Mouse (Mus musculus) layer of hippocampus, postnatal 14 days (tissue): ENCODE measurements around the gene Tmub2. TPM values are rescaled to one million over a fixed set of nuclear protein-coding genes. Genes with fewer than 3 reads are reported as not detected.
"Not testable (repeated sequence)": the region's sequence is repeated elsewhere in the genome, so short reads cannot be mapped to it uniquely, and the experiment has no call there.

ENCODE experiments used
- DNase-seq, 2 experiments: peaks; one replicate each; pipeline ENCODE4 v3.0.0; 2021 to 2022; ENCODE audit warnings: low spot score in 2 of 2, mixed read lengths in 1 of 2
- total RNA-seq, 2 experiments: library from RNA; stranded (reverse); gene quantifications; 2 replicates each; pipeline ENCODE4 v1.2.3; 2021

Tmub2 gene
- total RNA-seq, 2 experiments from 2014 or later = 59.3 to 60.6 TPM

DNA sequence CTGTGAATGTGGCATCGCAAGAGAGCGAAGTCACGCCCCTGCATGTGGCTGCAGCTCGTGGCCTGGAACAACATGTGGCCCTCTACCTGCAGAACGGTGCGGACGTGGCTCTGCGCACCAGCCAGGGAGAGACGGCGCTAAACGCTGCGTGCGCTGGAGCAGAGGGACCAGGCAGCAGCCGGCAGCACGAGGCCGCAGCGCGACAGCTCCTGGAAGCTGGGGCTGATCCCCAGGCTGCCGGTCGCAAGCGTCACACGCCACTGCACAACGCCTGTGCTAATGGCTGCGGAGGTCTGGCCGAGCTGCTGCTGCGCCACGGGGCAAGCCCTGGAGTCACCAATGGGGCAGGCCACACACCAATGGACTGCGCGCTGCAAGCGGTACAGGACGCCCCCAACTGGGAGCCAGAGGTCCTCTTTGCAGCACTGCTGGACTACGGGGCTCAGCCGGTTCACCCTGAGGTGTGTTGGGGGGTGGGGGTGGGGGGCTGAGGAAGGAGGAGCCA, 8.3 kb upstream of the Tmub2 start:
- no peak for DNase-seq

DNA sequence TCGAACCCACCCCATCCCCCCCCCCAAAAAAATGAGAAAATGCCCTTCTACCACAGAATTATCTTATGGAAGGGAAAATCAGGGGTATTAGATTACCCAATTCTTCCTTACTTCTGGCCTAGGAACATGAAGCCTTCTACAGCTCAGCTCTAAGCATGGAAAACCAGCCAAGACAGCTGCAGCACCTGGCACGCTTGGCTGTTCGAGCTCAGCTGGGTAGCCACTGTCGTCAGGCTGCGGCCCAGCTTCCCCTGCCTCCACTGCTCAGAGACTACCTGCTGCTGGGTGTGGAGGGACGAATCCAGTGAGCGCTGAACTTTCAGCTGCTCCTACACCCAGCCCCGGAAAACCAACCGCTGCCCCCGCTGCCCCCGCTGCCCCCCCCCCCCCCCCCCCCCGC, 7.0 kb upstream of the Tmub2 start:
- DNase-seq = no peak

DNA sequence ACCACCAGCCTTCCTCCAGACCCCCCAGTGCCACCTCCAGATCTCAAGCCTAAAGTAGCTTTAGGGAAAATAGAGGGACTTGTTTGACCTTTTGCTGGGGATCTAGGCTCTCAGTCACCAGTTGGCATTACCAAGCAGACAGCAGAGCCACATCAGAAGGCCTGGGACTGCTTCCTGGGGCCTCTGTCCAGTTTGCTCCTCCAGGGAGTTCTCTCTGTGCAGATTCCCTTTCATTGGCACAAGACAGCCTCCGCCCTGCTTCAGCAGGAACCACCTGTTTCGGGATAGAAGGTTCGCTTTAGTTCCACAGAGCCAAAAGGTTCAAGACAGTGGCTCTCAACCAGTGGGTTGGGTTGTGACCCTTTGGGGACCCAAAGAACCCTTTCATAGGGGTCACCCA, 5.1 kb upstream of the Tmub2 start:
- no peak for DNase-seq

DNA sequence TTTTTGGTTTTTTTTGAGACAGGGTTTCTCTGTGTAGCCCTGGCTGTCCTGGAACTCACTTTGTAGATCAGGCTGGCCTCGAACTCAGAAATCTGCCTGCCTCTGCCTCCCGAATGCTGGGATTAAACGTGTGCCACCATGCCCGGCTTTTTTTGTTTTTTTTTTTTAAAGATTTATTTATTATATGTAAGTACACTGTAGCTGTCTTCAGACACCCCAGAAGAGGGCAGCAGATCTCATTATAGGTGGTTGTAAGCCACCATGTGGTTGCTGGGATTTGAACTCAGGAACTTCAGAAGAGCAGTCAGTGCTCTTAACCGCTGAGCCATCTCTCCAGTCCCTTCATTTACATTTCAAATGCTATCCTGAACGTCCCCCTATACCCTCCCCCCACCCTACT, 4.5 kb upstream of the Tmub2 start:
- DNase-seq = not testable (repeated sequence)

DNA sequence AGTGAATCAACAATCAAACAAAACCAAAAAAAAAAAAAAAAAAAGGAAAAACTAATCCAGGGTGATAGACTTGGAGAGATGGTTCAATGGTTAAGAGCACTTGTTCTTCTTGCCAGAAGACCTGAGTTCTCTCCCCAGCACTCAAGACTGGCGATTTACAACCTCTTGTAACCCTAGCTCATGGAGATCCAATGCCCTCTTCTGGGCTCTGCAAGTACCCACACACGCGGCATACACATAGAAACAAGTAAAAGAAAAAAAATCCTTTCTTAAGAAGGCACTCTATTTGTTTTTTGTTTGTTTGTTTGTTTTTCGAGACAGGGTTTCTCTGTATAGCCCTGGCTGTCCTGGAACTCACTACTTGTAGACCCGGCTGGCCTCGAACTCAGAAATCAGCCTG, 809 bp upstream of the Tmub2 start:
- no peak for DNase-seq

DNA sequence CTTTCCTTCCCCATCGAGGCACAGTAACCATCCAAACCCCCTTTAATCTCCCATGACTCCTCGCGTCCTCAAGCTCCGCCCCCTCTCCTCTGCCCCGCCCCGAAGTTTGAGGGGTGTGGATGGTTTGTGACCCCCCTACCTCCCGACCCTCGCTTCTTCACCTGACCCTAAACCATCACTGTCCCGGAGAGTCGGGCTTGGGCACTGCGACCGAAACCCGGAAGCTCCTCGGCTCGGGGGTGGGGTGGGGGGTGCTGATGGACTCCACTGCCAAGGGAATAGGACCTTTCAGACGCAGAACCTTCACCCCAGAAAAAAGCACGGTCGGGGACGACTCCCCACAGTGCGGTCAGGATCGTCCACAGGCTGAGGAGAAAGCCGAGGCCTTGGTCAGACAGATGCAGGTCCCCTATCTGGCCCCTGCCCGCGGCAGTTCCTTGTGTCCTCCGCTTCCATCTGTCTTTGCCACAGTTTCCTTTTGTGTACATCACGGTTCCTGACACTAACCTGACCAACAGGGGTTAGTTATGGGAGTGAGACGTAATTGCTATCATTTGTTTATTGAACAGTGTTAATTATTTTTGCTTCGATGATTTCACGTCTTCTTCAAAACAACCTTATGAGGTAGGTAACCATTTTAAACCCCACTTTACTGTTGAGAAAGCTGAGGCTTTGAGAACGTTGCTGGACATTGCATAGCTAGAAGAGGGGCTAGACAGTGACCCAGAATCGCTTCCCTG, 534 bp downstream of the Tmub2 start:
- no peak for DNase-seq

DNA sequence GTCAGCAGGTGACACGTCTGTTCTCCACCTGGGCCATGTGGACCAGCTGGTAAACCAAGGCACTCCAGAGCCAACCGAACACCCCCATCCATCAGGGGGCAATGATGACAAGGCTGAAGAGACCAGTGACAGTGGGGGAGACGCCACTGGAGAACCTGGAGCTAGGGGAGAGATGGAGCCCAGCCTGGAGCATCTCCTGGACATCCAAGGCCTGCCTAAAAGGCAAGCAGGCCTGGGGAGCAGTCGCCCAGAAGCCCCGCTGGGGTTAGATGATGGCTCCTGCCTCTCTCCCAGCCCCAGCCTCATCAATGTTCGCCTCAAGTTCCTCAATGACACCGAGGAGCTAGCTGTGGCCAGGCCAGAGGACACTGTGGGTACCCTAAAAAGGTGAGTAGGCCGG, 2.8 kb downstream of the Tmub2 start:
- no peak for DNase-seq

DNA sequence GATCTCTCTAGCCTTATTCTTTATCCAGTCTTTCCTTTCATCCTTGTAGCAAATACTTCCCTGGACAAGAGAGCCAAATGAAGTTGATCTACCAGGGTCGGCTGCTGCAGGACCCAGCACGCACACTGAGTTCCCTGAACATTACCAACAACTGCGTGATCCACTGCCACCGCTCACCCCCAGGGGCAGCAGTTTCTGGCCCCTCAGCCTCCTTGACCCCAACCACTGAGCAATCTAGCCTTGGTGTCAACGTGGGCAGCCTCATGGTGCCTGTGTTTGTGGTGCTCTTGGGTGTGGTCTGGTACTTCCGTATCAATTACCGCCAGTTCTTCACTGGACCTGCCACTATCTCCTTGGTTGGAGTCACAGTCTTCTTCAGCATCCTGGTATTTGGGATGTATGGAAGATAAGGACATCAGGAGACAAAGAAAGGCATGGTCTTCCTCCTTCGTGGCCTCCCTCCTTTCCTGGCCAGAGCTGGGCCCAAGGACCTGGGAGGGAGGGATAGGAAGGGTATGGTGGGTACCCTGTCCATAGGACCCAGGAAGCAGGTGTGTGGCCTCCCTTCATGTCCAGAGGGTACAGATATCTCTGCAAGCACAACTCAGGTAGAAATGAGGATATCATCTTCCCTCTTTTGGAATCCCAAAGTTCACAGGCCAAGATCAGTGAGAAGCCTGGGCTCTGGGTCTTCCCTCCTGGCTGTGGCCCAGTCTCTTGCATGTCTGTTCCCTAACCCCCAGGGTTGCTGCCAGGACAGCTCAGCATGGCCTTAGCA, 3.5 kb downstream of the Tmub2 start:
- DNase-seq = no peak

DNA sequence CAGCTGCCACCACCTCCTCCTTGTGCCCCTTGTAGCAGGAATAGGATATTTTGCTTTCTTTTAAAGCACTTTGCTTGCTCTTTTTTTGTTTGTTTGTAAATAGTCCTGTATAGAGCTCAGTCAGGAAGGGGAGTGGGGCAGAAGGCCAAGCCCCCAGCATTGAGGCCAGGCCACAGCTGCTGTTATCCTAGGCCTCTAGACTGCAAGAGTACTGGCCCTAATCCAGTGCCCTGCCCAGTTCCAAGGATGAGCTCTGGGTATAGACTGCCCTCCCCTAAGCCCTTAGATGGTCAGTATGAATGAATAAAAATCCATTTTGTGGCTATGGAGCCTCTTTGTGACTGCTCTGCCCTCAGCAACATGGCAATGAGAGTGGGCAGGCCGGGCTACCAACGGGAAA, 4.2 kb downstream of the Tmub2 start:
- DNase-seq = no peak

DNA sequence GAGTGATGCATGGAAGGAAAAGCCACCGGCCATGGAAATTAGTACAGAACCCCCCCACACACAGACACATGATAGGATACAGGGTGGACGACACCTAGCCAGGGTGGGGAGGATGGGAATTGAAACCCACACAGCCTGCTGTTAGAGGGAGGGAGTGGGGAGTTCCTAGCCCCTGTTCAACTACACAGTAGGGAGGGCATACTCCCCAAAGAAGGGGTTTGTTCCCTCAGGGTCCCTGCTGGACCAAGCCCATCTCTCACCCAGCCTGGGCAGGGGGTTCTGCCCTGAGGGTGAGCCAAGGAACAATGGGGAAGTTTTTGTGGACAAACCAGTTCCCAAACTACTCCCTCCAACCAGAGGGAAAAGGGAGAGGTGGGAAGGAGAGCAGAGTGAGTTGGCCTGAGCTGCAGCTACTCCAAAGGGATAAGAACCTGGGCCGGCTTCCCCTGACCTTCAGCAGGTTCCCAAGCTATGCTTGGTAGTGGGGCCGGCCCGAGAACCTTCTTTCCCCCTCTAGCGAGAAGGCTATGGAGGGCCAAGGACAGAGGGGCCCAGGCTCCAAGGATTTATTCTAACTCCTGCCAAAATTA, 4.9 kb downstream of the Tmub2 start:
- no peak for DNase-seq

DNA sequence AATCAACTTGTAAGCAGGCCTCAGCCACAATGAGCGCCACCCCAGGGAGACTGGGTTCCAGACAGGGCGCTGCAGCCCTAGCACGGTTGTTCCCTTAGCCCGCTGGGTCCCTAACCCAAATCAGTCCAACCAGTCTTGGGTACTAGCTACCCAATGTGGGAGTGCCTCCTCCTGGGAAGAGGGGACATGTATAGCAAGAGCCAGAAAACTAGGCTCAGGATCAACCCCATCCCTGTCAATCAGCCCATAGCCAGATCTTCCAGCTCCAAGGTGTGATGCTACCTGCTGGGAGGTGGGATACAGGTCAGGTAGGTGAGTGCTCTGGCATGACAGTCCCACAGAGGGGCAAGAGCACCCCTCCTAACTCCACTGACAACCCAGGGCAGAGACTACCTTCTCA, 5.4 kb downstream of the Tmub2 start:
- DNase-seq = no peak

DNA sequence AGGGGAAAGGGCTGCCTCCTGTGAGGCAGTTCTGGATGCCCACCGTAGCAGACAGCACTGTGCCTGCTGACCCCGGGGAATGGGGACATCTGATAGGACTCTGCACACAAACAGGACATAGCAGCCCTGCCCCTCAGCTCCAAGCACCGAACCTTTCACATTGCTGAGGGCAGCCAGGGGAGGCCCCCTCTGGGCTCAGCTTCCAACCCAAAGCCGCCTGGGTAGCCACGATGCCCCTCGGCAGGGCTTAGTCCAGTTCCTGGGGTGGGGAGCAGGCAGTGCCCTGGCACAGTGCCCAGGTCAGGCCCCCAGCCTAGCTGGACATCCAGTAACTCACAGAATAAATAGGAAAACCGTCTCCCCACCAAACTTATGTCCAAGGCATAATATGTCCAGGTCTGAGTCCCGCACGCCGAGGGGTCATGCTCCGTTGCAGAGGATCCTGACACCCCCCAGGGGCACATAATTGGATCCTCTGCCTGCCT, 6.4 kb downstream of the Tmub2 start:
- no peak for DNase-seq

DNA sequence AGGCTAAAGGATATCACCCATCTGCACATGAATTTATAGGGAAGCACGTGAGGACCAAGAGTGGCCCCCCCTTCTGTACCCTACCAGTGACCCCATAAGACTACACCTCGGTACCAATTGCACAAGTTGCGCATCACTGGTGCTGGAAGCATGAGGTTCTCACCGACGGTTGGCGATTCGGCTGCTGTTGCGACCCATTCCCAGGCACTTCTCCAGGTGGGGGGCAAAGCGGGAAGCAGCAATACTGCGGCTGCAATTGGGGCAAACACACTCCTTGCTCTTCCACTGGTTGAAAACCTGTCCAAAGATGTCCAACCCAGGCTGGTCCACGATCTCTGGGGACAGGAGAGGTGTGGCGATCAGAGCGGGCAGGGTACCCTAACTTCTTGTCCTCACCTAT, 9.2 kb downstream of the Tmub2 start:
- DNase-seq = no peak

DNA sequence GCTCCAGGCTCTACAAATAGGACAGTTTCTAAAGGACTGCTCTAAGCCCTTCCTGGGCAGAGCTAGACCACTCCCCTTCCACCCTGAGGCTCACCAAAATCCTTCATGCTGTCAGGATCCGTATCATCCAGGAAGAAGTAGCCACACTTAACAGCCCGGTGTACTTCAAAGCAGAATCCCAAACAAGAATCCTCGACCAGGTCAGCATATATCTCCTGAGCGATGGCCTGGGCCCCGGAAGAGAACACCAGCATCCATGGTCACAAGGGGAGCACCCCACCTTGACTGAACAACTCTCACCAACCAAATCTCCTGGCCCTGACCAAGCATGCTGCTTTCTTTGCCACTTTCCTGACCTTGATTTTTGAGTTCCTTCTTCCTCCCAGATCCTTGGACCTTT, 9.7 kb downstream of the Tmub2 start:
- DNase-seq = no peak

DNA sequence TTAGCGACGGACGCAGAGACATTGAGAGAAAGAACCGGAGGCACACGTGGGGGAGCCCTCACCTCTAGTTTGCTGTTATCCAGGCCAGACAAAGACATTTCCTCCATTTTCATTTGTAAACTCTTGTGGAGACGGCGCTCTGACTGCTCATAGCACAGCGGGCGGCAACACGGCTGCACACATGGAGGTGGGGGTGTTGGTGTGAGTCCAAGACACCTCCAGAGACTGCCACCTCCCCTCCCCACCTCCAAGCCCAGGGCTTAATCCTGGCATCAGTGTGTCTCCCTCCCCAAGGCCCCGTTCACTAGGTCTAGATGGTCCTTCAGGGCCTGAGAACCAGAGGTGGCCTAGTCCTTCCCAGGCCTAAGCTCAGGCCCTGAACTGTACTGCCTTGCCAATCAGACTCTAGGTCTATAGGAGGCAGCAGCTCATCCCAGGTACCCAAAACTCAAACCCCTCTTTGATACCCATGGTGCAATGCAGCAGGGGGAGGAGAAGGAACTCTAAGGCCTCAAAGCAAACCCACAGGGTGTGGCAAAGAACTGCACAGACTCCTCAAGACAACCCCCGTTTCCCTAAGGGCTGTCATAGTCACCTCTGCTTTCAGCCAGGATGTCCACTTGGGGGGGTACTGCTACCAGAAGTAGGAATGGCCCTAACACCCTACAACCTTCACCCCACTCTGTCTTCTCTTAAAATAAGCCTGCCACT, 10.3 kb downstream of the Tmub2 start:
- peak in 1 of 2 experiments; percentile 26 for DNase-seq

DNA sequence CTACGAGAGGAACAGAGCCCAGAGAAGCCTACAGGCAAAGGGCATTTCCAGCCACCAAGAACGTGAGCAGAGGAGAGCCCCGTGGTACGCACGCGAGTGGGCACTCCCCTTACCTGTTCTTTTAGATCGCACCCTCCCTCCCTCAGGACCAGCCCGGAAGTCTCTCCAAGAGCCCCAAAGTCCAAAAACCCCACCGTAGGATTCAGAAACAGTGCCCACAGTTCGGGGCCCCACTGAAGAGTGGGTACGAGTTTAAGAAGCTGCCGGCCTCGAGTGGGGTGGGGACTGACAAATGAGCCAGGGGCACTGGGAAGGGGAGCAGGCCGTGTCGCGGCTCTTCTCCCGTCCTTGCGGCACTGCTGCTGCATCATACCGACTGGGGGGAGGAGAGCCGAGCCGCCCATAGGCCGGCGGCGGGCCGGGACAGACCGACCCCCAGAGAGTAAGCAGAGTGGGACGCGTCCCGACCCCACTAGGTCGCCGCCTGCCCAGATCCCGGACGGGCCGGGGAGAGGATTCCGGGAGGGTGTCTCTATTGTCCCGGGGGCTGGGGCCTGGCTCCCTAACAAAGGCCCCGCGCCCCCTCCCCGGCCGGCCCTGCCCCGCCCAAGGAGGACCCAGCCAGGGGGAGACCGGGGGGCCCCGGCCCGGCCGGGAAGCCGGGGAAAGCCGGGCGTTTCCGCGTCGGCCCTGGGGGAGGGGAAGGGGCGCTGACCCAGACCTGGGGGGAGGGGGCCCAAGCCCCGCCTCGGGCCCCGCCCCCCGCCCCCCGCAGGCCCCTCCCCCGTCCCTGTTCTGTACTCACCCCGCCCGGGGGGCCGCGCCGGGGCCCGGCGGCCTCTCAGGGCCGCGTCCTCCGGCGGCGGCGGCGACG, 11.1 kb downstream of the Tmub2 start:
- DNase-seq = peak in 1 of 2 experiments; percentile 53

DNA sequence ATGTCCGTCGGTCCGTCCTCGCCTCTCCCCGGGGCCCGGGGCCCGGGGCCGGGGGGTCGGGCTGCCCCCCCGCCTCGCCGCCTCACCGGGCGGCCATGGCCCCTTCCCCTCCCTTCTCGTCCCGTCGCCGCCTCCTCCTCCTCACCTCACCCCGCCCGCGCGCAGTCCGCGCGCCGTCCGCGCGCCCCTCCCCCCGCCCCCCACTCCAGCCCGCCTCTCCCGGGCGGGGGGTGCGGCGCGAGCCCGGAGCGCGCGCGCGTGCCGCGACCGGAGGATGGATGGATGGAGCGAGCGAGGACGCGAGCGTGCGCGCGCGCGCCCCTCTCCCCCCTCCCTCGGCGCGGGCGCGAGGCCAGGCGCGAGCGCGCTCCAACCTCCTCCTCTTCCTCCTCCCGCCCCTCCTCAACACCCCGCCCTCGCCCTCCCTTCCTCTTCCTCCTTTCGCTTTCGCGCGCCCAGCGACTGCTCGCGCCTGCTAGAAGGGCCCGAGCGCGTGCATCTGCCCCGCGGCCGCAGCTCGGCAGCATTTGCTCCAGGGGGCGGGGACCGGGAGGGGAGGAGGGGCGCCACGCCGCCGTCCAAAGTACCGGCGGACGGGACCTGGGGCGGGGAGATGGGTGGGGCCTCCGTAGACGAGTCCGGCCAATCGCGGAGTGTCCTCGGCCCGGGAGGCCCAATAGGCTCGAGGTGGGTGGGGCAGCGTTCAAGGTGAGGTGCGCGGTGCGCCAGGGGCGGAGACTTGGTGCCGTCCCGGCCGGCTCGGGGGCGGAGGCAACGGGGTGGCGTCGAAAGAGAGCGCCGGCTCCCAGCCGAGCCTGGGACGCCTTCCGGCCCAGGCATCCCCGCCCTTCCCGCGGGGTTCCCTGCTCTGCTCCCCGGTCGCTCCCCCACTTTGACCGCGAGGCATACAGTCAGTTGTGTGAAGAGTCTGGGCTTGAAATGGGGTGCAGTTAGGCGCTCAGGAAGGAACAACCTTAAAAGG, 12.1 kb downstream of the Tmub2 start, which contains the start of gene Atxn7l3:
Gene Atxn7l3 (minus strand): TSS at position 141 of the 982 bp plus-strand sequence.
- DNase-seq = peak; percentile 96 to 98

DNA sequence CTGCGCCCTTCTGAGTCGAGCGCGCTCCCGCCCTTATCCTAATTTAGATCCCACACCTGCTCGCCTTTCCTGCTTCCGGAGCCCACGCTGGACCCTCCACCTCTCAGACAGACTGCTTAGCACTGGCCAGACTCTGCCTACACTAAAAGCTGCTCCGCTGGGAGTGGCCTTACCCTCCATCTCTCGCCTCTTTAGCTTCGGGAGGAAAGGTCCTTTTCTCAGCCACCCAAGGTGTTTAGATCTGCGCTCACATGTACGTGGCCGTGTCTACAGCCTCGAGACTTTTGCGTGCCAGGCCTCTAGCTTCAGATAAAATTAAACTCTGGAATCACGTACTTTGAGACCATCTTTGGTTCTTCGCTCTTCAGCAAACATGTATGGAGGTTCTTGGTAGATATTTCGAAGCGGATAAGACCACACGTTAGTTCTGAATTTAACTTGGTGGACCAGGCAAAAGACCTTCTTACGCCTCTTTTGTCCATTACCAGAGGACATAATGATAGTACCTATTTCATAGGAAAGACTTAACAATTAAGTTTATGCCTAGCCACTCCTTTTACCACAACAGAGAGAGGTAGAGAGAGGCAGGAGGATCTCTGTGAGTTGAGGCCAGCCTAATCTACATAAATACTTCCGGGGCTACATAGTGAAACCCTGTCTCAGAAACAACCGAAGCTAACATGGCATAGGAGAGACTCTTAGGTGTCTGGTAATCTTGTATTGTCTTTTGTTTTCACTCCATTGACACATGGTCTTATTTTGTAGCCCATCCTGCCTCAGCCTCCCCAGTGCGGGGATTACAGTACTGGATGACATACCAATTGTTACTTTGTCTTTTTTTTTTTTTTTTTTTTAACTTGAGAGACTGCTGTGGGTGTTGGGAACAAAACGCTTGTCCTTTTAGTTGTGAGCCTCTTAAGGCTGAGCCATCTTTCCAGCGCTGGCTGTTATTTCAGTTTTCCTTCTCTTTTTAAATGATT, 13.1 kb downstream of the Tmub2 start:
- no peak for DNase-seq
